Mouse (Mus musculus) urinary bladder, postnatal 4 days (tissue): ENCODE results near the gene Dnajc4.
A peak's percentile ranks its signal among the peaks of the same experiment; 100 is the strongest.

Experiments used
- DNase-seq, 2 experiments: peaks; one replicate each; pipeline ENCODE4 v3.0.0; 2021 to 2022; ENCODE audit warnings: low spot score in 2 of 2

The Dnajc4 gene

DNA sequence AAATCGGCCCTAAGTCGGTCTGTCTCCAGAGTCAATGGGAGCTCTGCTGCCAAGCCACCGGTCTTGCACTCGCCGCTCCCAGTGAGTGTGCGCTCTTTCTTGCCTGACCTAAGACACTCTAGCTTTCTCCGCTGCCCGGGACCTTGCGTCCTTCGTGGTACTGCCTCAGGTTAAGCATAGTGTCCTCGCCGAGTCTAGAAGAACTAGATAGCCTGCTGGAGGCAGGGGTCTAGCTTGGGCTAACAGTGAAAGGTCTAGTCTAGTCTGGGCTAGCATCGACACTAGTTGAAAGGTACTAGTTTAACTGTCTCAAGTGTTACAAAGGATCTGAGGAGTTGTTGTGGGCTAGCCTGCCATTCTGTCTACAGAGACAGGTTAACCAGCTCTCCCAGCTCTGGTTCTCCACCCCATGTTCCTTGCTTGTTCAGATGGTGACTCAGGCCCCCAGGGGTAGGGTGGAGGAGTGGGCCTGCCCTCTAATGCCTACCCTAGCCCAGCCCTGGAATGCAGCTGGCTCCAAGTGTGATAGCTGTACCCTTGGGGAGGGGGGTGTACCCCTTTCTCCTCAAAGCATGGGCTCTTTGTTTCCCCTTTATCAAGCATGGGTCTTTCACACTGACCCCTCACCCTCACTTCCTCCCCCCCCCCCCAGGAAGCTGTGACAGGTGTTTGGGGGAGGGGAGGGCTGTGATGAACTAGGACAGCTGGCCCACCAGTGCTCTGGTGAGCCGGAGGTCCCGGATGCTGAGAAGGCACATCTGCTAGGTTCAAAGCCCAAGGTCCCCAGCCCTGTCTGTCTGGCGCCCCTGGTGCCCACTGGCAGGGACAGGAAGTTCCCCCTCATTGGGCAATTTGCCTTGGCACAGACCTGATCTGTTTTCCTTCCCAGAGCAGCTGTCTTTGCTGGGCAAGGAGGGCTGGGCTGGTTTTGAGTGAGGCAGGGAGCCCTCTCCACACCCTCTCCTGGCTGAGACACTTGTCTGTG is 16.5 kb downstream of the Dnajc4 start, which contains the start of gene Plcb3:
Gene Plcb3 (minus strand): TSS at position 934 of the 985 bp plus-strand sequence.
- peak in 1 of 2 experiments; percentile 59 for DNase-seq

DNA sequence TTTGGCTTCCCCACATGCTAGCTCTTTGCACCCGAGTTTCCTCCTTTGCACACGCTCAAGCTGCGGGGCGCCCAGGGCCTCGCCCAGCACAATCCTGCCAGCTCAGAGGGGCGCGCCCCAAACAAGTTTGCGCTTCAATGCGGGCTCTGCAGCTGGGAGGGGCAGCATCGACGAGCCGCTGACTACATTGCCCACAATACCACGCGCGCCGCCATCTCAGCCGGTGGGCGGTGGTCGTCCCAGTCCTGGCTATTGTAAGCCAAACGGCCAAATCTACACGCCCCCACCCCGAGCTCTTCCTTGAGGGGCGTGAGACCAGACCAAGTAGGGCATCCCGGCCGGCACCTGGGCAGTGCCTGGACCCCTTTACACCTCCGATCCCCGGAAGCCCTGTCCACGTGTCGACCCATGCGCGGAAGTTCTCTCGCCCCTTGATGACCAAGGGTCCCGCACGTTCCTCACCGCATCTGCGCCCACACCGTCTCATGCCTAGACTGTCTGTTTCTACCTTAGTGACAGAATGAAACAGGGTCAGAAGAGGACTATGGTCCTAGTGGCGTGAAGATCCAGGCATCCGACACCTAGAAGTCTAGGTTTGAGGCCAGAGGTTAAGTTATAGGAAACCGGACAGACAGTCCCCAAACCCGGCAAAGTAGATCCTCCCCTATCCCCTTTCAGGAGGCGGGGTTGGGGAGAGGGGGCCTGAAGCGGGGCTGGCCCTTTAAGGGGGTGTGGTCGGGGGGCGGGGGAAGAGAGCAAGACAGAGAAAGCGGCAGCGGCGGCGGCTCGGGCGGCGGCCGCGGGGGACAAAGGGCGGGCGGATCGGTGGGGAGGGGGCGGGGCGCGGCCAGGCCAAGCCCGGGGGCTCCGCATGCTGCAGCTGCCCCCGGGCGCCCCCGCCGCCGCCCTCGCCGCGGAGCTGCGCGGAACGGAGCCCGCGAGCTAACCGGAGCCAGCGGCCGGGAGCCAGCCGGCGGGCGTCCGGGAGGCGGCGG is 17.9 kb downstream of the Dnajc4 start, which contains the start of gene Ppp1r14b:
Gene Ppp1r14b (plus strand): TSS at position 758 of the 995 bp plus-strand sequence.
- DNase-seq = peak; percentile 77 to 89

DNA sequence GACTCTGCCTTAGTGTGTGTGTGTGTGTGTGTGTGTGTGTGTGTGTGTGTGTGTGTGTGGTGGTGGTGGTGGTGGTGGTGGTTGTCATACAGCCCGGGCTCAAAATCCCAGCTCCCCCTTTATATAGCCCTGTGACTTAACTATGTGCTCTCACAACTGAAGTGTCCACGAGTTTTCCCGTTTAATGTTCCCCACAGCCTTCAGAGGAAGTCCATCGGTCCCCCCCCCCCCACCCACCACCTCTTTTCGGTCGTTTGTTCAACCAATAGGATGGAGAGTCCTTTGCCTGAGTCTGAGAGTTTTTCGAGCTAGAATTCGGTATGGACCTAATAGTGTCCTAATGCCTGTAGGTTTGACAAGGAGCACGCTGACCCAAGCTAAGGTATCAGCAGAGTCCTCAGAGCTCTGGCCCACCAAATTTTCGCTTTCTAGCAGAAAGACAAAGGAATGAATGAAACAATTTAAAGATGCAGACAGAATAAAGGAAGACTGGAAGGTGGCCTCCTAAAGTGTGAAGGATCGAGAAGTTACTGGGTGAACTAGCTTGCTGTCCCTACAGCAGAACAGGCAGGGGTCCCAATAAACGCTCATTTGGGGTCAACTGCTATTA is 18.7 kb downstream of the Dnajc4 start:
- DNase-seq = no peak

GRCm38 (mm10) chr19:6972247-6972917 is 20.0 kb downstream of the Dnajc4 start:
- no peak for DNase-seq

- DNase-seq = no peak
Observed at GRCm38 (mm10) chr19:6971644-6972043, 20.7 kb downstream of the Dnajc4 start.

GRCm38 (mm10) chr19:6970460-6971085 is 21.8 kb downstream of the Dnajc4 start:
- no peak for DNase-seq

GRCm38 (mm10) chr19:6969665-6970381 is 22.5 kb downstream of the Dnajc4 start:
- peak; percentile 75 to 78 for DNase-seq

GRCm38 (mm10) chr19:6969291-6969664 is 23.1 kb downstream of the Dnajc4 start:
- no peak for DNase-seq

- no peak for DNase-seq
Observed at GRCm38 (mm10) chr19:6968491-6969271, 23.7 kb downstream of the Dnajc4 start.

DNA sequence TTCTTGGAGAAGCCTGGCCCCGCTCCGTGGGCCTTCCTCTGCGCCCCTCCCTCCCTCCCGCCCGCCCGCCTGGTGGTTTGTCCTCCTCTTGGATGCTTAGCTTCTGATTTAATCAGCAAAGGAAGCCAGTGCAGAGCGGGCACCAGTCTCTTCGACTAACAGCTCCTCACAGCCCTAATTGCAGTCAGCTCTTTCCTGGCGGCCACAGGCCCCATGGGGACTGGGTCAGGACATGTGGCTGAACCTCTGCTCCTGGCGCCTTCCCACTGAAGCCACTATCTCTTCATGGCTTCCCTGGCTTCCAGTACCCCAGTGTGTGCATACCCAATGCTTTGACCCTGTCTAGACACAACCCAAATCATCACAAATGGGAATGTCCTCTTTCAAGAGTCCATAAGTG is 35.9 kb downstream of the Dnajc4 start:
- DNase-seq = no peak

- DNase-seq = no peak
Observed at GRCm38 (mm10) chr19:6955424-6955823, 36.9 kb downstream of the Dnajc4 start.

- DNase-seq = peak in 1 of 2 experiments; percentile 51
Observed at GRCm38 (mm10) chr19:6954046-6954445, 38.3 kb downstream of the Dnajc4 start.

GRCm38 (mm10) chr19:6952712-6953037 is 39.7 kb downstream of the Dnajc4 start:
- peak in 1 of 2 experiments; percentile 65 for DNase-seq

- DNase-seq = peak; percentile 80 to 81
Observed at GRCm38 (mm10) chr19:6951994-6952711, 40.2 kb downstream of the Dnajc4 start.

- peak; percentile 91 to 92 for DNase-seq
Observed at GRCm38 (mm10) chr19:6951381-6951968, 40.9 kb downstream of the Dnajc4 start.

GRCm38 (mm10) chr19:6950613-6951153 is 41.7 kb downstream of the Dnajc4 start:
- no peak for DNase-seq

DNA sequence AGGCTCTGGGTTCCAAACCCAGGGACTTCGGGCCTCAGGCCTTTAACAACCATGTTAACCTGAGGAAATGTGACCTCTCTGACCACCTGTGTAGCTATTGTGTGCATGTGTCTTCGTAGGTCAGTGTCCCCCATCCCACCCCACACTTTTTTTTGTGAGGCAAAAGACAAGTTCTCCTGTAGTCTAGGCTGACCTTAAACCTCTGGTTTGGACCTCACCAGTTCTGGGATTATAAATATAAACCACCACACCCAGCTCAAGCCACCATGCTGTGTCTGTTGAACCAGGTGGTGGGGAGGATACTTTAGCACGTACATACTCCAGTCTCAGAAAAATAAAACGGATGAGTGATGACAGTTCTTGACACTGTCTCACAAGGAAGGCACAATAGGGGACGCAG is 42.4 kb downstream of the Dnajc4 start:
- no peak for DNase-seq

GRCm38 (mm10) chr19:6949532-6949931 is 42.8 kb downstream of the Dnajc4 start:
- no peak for DNase-seq
